Mouse (Mus musculus) MEL (cell line): ENCODE results near the gene Tnfsf12.

Experiments used
- CTCF ChIP-seq, 3 experiments: IDR thresholded peaks in 2 of 3; conservative IDR thresholded peaks in 1 of 3; 2 replicates each; pipeline ENCODE4 v1.5.1; 2011 to 2012; ENCODE audit warnings: low read length in 3 of 3, low read depth in 2 of 3, mild to moderate bottlenecking in 2 of 3, improper control_type of control experiment in 1 of 3, inconsistent platforms in 1 of 3, mixed read lengths in 1 of 3, moderate library complexity in 1 of 3; ENCODE audit not compliant: control insufficient read depth in 1 of 3, insufficient read depth in 1 of 3, poor library complexity in 1 of 3, severe bottlenecking in 1 of 3
- JUND ChIP-seq: IDR thresholded peaks from 2 replicates; pipeline ENCODE4 v1.6.1; 2011; ENCODE audit warnings: low read depth, mild to moderate bottlenecking, improper control_type of control experiment, low read length
- NELFE ChIP-seq: IDR thresholded peaks from 2 replicates; pipeline ENCODE4 v1.6.1; 2011; ENCODE audit warnings: low read depth, low read length, improper control_type of control experiment
- RCOR1 ChIP-seq: IDR thresholded peaks from 2 replicates; pipeline ENCODE4 v1.6.1; 2012; ENCODE audit warnings: low read depth, mild to moderate bottlenecking, inconsistent platforms, low read length, improper control_type of control experiment
- TBP ChIP-seq: IDR thresholded peaks from 2 replicates; pipeline ENCODE4 v1.8.0; 2011; ENCODE audit warnings: low read depth, low read length, improper control_type of control experiment
- UBTF ChIP-seq: IDR thresholded peaks from 2 replicates; pipeline ENCODE4 v1.6.1; 2012; ENCODE audit warnings: low read depth, mild to moderate bottlenecking, inconsistent platforms, low read length, improper control_type of control experiment, moderate library complexity, borderline replicate concordance; ENCODE audit not compliant: insufficient read depth
- USF1 ChIP-seq: IDR thresholded peaks from 2 replicates; pipeline ENCODE4 v1.6.1; 2014; ENCODE audit warnings: low read depth, mild to moderate bottlenecking, inconsistent platforms, low read length, improper control_type of control experiment, moderate library complexity
- USF2 ChIP-seq, 2 experiments: IDR thresholded peaks; 2 replicates each; pipeline ENCODE4 v1.6.1; 2011 to 2012; ENCODE audit warnings: improper control_type of control experiment in 2 of 2, low read length in 2 of 2, borderline replicate concordance in 1 of 2, inconsistent platforms in 1 of 2, low read depth in 1 of 2, mild to moderate bottlenecking in 1 of 2; ENCODE audit not compliant: insufficient read depth in 1 of 2

DNA sequence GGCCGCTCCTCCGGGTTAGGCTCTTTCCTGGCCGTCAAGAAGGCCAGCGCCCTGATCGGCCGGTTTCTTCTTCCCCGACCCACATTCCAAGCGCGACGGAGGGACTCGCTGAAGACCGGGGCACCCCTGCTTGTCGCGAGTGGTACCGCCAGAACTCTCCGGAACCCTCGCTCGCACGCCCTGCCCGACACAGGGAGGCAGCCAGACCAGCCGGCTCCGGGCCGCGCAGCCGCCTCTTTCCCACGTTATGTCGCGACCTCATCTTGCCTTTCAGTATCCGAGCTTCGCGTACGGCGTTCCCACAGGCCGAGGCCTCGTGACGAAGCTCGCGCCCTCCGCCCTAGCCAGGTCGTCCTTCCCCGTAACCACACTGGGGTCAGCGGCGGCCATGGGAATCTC is 23.9 kb downstream of the Tnfsf12 start:
- TF ChIP-seq TBP (no peak), CTCF (IDR thresholded peaks at IDR 0.05 in 2 of 3, conservative IDR thresholded peaks at IDR 0.05 in 1 of 3; ENCODE audit: control insufficient read depth in 1 of 3, insufficient read depth in 1 of 3, low read depth in 2 of 3, low read length in 3 of 3, poor library complexity in 1 of 3, severe bottlenecking in 1 of 3) (no peak), JUND (no peak), UBTF (no peak), NELFE (no peak), USF1 (no peak), RCOR1 (no peak), USF2 (IDR thresholded peaks at IDR 0.05; ENCODE audit: borderline replicate concordance in 1 of 2, insufficient read depth in 1 of 2, low read depth in 1 of 2, low read length in 2 of 2) (no peak)
